8 mouse cellular contexts compared by ENCODE assay signal in genomic region chr19:7382248-7382902, GRCm38 (mm10). TPM values are rescaled to one million over a fixed set of nuclear protein-coding genes. Genes with fewer than 3 reads are reported as not detected.
DNase-seq lines count a peak whose midpoint lies in the region; ATAC-seq and TF ChIP-seq lines count a peak whose summit lies in the region.

No protein-coding gene starts in this region.

- H3K4me1 ChIP-seq in ES-Bruce4 (ENCODE audit: control insufficient read depth, insufficient read depth, low read length), result no peaks in the 10 kb centered on the region
- peaks cover 49% of the 10 kb centered on the region for H3K4me1 ChIP-seq in forebrain, embryonic 13.5 days
- no peaks in the 10 kb centered on the region; the same call in 1 of the 2 replicates for H3K4me1 ChIP-seq in lung, adult 2 months (ENCODE audit: control insufficient read depth, insufficient read depth, low read length)
- H3K4me1 ChIP-seq in neural tube, embryonic 15.5 days, result peaks cover 47% of the 10 kb centered on the region

- H3K9ac ChIP-seq in ES-Bruce4 (ENCODE audit: low read depth, poor library complexity, severe bottlenecking), result peak overlapping the region; percentile 92
- H3K9ac ChIP-seq in forebrain, embryonic 13.5 days, result peak overlapping the region; percentile 97
- peak overlapping the region; percentile 91 for H3K9ac ChIP-seq in neural tube, embryonic 15.5 days (replicated peaks)

- TF ChIP-seq POLR2A in ES-Bruce4 (IDR thresholded peaks at IDR 0.05; ENCODE audit: insufficient read depth, low read length), result no peak
- no peak for TF ChIP-seq POLR2A in lung, adult 2 months (IDR thresholded peaks at IDR 0.05; ENCODE audit: borderline replicate concordance, extremely low read depth, low read depth, low read length)

- peak overlapping the region; percentile 75 for H3K4me2 ChIP-seq in forebrain, embryonic 13.5 days
- peak overlapping the region; percentile 77 for H3K4me2 ChIP-seq in neural tube, embryonic 15.5 days

- no peak for TF ChIP-seq EP300 in ES-Bruce4 (IDR thresholded peaks at IDR 0.05; ENCODE audit: insufficient read depth, low read depth, low read length)

- intact Hi-C loops in heart, postnatal 10 days (cut with DNase I), result loop anchor here (2.0 kb wide), 1 partner anchor 36 kb away; no protein-coding TSS in a partner anchor

- under 1% methylated on average over 46 of the region's 60 CpGs for WGBS in forebrain, embryonic 13.5 days
- WGBS in lung, adult 2 months, result under 1% methylated on average over 59 of the region's 60 CpGs
- under 1% methylated on average over 54 of the region's 60 CpGs for WGBS in neural tube, embryonic 15.5 days

- TF ChIP-seq CTCF in ES-Bruce4 (IDR thresholded peaks at IDR 0.05; ENCODE audit: low read depth, low read length), result no peak
- no peak for TF ChIP-seq CTCF in lung, adult 2 months (IDR thresholded peaks at IDR 0.05; ENCODE audit: insufficient read depth, low read length)

- peak; percentile 36; the same call in 1 of the 2 replicates for ATAC-seq in cerebellum, adult (ENCODE audit: insufficient number of reproducible peaks, low FRiP score, low TSS enrichment)
- peak; percentile 61 for ATAC-seq in forebrain, embryonic 13.5 days
- ATAC-seq in neural tube, embryonic 15.5 days (ENCODE audit: low FRiP score), result peak; percentile 70

- H3K27ac ChIP-seq in ES-Bruce4 (ENCODE audit: insufficient read depth, low read length), result peak overlapping the region; percentile 12
- H3K27ac ChIP-seq in forebrain, embryonic 13.5 days, result peak overlapping the region; percentile 96
- H3K27ac ChIP-seq in neural tube, embryonic 15.5 days (replicated peaks), result peak overlapping the region; percentile 97

- H3K36me3 ChIP-seq in ES-Bruce4 (ENCODE audit: control insufficient read depth, insufficient read depth, low read length, poor library complexity, severe bottlenecking), result no peaks in the 10 kb centered on the region
- H3K36me3 ChIP-seq in forebrain, embryonic 13.5 days (ENCODE audit: poor library complexity, severe bottlenecking), result peaks cover 12% of the 10 kb centered on the region
- H3K36me3 ChIP-seq in neural tube, embryonic 15.5 days, result no peaks in the 10 kb centered on the region

- no peaks in the 10 kb centered on the region for H3K27me3 ChIP-seq in ES-Bruce4 (ENCODE audit: control insufficient read depth, insufficient read depth, low read length, poor library complexity, severe bottlenecking)
- no peaks in the 10 kb centered on the region for H3K27me3 ChIP-seq in forebrain, embryonic 13.5 days
- H3K27me3 ChIP-seq in neural tube, embryonic 15.5 days (replicated peaks), result no peaks in the 10 kb centered on the region

- H3K4me3 ChIP-seq in ES-Bruce4 (ENCODE audit: low read depth, low read length), result peak overlapping the region; percentile 82
- peak overlapping the region; percentile 92 for H3K4me3 ChIP-seq in forebrain, embryonic 13.5 days
- peak overlapping the region; percentile 91 for H3K4me3 ChIP-seq in lung, adult 2 months (replicated peaks; ENCODE audit: extremely low read depth, low read depth, low read length)
- peak overlapping the region; percentile 89 for H3K4me3 ChIP-seq in neural tube, embryonic 15.5 days (replicated peaks)

- peak; percentile 78 to 81 for DNase-seq in heart, postnatal 10 days
- DNase-seq in kidney, postnatal 4 days, result peak; percentile 87 to 92
- DNase-seq in lung, adult 2 months, result peak; percentile 62
- peak; percentile 70 for DNase-seq in thymus, postnatal 0 days (ENCODE audit: low spot score)

- H3K9me3 ChIP-seq in ES-Bruce4 (replicated peaks; ENCODE audit: control insufficient read depth, insufficient read depth, low read length, poor library complexity, severe bottlenecking), result no peaks in the 10 kb centered on the region
- 0 out of 2 replicates have a peak, but pooled peaks cover 7% of the 10 kb centered on the region for H3K9me3 ChIP-seq in forebrain, embryonic 13.5 days (replicated peaks)
- no peaks in the 10 kb centered on the region for H3K9me3 ChIP-seq in neural tube, embryonic 15.5 days (replicated peaks)

RNA-seq across cellular contexts. Expression of gene Spindoc, which starts 0.4 kb away (rescaled TPM):
- polyA plus RNA-seq in ES-Bruce4 (2011; ENCODE audit: insufficient read depth, insufficient read length, low read depth, missing spikeins), result 43.8 and 56.3 TPM in 2 replicates
- polyA plus RNA-seq in forebrain, embryonic 13.5 days (2015; fragmentation: Nextera tagmentation; extraction: Ambion mirVana), result 42.1 and 47.5 TPM in 2 replicates
- 10 to 100 TPM; 27.2 to 28.5 TPM for total RNA-seq in heart, postnatal 10 days (2021)
- polyA plus RNA-seq in lung, adult 2 months (2012; rRNA removed), result 19.0 and 19.3 TPM in 2 replicates
- polyA plus RNA-seq in neural tube, embryonic 15.5 days (2015; fragmentation: Nextera tagmentation; extraction: Ambion mirVana), result 25.3 and 30.9 TPM in 2 replicates
- 28.6 and 35.2 TPM in 2 replicates for polyA plus RNA-seq in thymus, postnatal 0 days (2015; fragmentation: Nextera tagmentation; extraction: Ambion mirVana)

RNA-seq across cellular contexts. Expression of gene 2700081O15Rik, which starts 35.0 kb away (rescaled TPM):
- 6.2 and 7.5 TPM in 2 replicates for polyA plus RNA-seq in ES-Bruce4 (2011; ENCODE audit: insufficient read depth, insufficient read length, low read depth, missing spikeins)
- 16.7 and 18.2 TPM in 2 replicates for polyA plus RNA-seq in forebrain, embryonic 13.5 days (2015; fragmentation: Nextera tagmentation; extraction: Ambion mirVana)
- 10 to 100 TPM; 25.1 to 32.8 TPM for total RNA-seq in heart, postnatal 10 days (2021)
- polyA plus RNA-seq in lung, adult 2 months (2012; rRNA removed), result 26.2 and 36.7 TPM in 2 replicates
- 12.8 and 16.0 TPM in 2 replicates for polyA plus RNA-seq in neural tube, embryonic 15.5 days (2015; fragmentation: Nextera tagmentation; extraction: Ambion mirVana)
- polyA plus RNA-seq in thymus, postnatal 0 days (2015; fragmentation: Nextera tagmentation; extraction: Ambion mirVana), result 5.8 and 7.1 TPM in 2 replicates

RNA-seq across cellular contexts. Expression of gene Mark2, which starts 40.7 kb away (rescaled TPM):
- polyA plus RNA-seq in ES-Bruce4 (2011; ENCODE audit: insufficient read depth, insufficient read length, low read depth, missing spikeins), result 52.1 and 60.5 TPM in 2 replicates
- 38.3 and 39.0 TPM in 2 replicates for polyA plus RNA-seq in forebrain, embryonic 13.5 days (2015; fragmentation: Nextera tagmentation; extraction: Ambion mirVana)
- total RNA-seq in heart, postnatal 10 days (2021), result 10 to 100 TPM; 51.7 to 54.3 TPM
- 68.6 and 94.1 TPM in 2 replicates for polyA plus RNA-seq in lung, adult 2 months (2012; rRNA removed)
- polyA plus RNA-seq in neural tube, embryonic 15.5 days (2015; fragmentation: Nextera tagmentation; extraction: Ambion mirVana), result 47.4 and 51.9 TPM in 2 replicates
- 48.1 and 65.1 TPM in 2 replicates for polyA plus RNA-seq in thymus, postnatal 0 days (2015; fragmentation: Nextera tagmentation; extraction: Ambion mirVana)

Comparison
In these comparisons a context has a peak if more than half of its experiments do, and no peak if none do; other contexts are left out.
1. Peak in every context shown above with its lines: DNase-seq, ATAC-seq, H3K4me3 ChIP-seq and H3K27ac ChIP-seq.
2. H3K27ac ChIP-seq: peak in every context shown above with its lines; median percentile 97 in neural tube, embryonic 15.5 days; 96 in forebrain, embryonic 13.5 days; 12 in ES-Bruce4.